Mouse (Mus musculus): ENCODE measurements around the gene Tmem52.
A peak's percentile ranks its signal among the peaks of the same experiment; 100 is the strongest.

- TF ChIP-seq EP300 (IDR thresholded peaks at IDR 0.05; ENCODE audit: low read depth) (0 out of 2 replicates have a peak, but pooled peaks have one; percentile 43), CTCF (IDR thresholded peaks at IDR 0.05; ENCODE audit: low read depth) (no peak)
Measured at GRCm38 (mm10) chr4:155492131-155492633, 23.3 kb downstream of the Tmem52 start.
